Mouse (Mus musculus): ENCODE measurements around the gene Ppp1r10.
"Not testable (repeated sequence)": the region's sequence is repeated elsewhere in the genome, so short reads cannot be mapped to it uniquely, and the experiment has no call there.

Ppp1r10 gene

DNA sequence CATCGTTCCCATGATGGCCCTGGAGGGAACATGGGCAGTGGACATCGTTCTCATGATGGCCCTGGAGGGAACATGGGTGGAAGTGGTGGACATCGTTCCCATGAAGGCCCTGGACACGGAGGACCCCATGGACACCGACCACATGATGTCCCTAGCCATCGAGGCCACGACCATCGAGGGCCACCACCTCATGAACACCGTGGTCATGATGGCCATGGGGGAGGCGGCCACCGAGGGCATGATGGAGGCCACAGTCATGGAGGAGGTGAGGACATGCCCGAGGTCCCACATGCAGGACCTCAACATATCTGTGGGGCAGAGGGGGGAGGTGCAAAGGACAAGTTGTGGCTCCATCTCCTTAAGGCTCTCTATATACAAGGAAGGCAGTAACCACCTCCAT, 14.4 kb downstream of the Ppp1r10 start:
- no peak for DNase-seq (ENCODE audit: low spot score in 2 of 2)

DNA sequence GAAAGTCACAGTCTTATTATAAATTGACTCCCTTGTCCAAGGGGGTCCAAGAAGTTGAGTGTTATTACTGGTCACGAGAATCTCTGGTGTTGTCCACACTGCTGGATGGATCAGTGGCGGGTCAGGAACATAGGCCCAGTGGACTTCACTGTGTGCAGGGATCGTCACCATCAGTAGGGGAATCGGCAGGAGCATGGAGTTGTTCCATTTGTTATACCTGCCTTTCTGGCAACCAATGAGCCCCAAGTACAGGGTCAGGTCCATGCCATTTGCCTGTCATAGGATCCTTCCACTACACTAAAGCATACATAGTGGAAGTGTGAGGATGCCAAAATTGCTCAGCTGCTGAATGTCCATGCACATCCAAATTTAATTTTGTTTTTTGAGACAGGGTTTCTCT, 16.4 kb downstream of the Ppp1r10 start:
- DNase-seq (ENCODE audit: low spot score in 2 of 2) = no peak

DNA sequence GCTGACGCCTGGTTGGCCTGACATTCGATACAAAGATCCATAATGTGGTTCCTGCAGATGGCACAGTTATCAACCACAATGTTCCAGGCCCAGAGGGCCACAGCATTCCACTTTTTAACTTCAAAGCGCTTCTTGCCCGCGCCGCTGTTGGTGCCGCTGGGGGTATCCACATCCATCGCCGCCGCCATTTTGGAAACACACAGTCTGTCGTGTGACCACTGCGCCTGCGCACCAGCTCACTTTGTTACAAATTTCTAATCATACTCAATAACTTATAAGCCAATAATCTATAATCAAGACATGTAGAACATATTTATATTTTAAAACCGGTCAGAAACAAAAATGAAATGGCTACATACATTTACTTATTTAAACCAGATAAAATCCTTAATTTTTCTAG, 19.5 kb downstream of the Ppp1r10 start:
- not testable (repeated sequence) for DNase-seq (ENCODE audit: low spot score in 2 of 2)

DNA sequence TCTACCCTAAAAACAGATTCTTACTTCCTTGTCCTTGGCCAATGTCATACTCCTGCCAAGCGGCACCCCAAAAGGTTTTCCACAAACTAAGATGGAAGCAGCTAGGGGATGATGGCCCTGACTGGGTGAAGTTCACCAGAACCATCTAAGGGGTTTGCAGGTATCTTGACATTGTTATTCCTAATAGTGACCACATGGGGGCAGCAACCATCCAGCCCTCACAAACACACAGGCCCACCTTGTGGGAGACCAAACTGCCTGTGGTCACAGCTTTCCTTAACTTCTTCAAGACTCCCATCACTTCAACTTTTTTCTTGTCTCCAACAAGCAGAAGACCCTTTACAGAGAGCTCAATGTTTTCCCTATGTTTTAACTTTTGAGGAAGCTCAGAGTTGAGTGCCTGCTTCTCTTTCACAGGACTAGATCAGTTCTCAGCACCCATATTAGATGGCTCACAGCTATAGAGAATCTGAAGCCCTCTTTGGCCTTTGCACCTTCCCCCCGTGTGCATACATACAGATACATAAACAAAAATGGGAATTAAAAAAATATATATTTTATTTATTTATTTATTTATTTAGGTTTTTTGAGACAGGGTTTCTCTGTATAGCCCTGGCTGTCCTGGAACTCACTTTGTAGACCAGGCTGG, 21.6 kb downstream of the Ppp1r10 start:
- no peak for DNase-seq (ENCODE audit: low spot score in 2 of 2)

DNA sequence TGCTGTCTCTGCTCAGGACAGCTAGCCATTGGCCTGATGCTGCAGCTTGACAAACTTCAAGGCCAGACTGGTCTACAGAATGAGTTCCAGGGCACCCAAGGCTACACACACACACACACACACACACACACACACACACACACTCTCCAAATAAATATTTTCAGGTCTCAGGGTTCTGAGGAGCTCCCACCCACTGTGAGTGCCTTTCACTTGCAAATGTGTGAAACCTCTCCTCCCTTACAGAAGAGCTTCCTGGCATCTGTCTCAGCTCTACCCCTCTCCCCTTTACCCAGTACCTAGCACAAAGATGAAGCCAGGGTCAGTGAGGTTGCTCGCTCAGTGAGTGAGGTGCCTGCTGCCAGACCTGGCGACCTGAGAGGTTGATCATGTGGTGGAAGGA, 22.9 kb downstream of the Ppp1r10 start:
- DNase-seq (ENCODE audit: low spot score in 2 of 2) = no peak

DNA sequence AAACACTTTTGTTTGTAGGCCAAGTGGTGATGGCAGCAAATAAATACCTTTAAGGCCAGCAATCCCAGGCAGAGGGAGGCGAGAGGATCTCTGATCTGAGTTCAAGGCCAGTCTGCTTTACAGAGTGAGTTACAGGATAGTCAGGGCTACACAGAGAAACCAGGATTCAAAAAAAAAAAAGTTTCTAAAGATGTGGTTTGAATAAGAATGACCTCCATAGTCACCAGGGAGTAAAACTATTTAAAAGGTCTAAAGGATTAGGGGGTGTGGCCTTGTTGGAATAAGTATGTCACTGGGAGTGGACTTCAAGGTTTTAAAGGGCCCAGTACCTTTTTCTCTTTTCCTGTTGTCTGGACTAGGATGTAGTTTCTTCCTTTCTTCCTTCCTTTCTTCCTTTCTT, 23.7 kb downstream of the Ppp1r10 start:
- DNase-seq (ENCODE audit: low spot score in 2 of 2) = no peak

DNA sequence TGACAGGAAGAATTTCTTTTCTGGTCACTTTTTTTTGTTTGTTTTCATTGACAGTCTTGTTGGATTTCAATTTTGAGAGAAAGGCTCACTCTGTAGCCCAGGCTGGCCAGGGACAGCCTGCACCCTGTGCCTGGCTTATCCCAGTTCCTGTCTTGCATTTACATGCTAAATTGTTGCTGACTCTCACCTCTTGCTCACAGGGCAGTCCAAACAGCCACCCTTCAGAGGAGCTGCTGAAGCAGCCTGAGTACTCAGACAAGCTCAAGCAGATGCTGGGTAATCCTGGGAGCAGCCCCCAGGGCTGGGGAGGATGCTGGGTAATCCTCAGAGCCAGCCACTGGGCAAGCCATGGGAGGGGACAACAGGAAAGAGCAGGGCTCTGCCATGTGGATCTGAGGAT, 34.7 kb downstream of the Ppp1r10 start:
- DNase-seq (ENCODE audit: low spot score in 2 of 2) = not testable (repeated sequence)

DNA sequence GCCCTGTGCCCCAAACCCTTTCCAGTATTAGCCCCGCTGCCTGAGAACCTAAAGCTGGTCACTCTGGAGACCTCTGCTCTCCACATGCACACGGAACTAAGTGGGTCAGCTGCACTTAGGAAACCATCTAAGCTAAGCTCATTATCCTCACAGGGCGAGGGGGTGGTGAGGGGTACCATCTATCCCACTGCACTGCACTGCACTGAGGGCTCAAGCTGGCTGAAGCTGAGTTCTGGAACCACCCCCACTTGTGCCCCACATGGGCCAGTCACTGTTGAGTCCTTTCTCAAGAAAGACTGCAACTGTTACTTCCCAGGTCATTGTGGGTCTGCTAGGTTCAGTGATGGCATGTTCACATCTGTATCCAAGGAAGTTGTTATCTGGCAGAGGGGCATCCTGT, 36.3 kb downstream of the Ppp1r10 start:
- DNase-seq (ENCODE audit: low spot score in 2 of 2) = not testable (repeated sequence)

DNA sequence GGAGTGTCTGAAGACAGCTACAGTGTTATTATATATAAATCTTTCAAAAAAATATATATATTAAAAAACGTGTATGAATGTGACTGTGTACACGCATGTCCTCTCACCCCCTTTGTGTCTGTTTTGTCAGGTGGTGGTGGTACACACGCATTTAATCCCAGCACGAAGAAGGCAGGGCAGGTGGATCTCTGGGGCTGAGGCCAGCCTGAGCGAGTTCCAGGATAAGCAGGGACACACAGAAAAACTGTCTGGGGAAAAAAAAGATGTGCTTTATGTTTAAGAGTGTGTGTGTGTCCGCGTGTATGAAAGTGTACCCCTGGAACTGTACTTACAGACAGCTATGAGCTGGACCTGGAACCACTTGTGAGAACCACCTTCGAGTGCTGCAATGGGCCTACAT, 38.4 kb downstream of the Ppp1r10 start:
- no peak for DNase-seq (ENCODE audit: low spot score in 2 of 2)

DNA sequence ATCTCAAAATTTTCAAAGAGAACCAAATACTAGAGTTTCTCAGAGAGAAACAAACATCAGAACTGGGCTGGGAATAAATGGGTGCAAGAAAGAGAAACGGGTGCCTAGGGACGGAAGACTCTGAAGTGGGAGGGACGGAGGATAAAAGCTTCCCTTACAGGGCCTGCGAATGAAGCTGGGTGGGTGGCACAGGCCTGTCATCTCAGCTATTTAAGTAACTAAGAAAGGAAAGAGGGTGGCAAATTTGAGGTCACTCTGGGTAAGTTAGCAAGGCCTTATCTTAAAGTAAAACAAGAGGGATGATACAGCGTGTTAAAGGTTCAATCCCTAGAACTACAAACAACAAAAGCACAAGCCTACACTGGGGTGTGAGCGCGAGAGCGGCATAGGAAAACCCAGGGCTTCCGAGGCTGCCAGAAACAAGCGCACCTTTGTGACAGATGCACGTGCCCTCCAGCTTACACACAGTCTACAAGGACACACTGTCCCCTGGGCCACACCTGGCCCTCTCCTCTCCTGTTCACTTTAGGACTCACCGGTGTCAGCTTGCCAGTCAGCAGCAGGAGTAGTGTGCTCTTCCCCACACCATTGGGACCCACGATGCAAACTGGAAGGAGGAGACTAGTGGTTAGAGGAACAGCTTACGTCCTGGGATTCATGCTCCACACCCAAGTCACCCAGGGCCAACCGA, 42.4 kb downstream of the Ppp1r10 start:
- DNase-seq (ENCODE audit: low spot score in 2 of 2) = no peak

DNA sequence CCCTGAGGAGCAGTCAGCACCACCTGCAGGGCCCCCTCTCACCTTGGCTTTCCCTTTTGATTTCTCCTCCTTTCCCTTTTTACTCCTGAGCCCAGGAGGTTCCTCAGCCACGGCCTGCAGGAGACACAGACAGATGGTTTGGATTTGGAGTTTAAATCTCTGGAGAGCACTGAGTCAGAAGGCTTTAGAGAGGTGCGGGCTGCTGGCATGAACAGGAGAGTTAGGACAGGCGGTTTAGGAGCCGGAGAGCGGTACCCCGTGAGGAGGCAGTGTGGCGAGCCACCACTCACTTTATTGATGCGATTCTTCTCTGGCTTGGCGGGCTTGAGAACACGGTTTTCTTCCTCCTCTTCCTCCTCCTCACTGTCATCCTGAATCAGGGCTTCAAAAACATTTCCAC, 47.0 kb downstream of the Ppp1r10 start:
- DNase-seq (ENCODE audit: low spot score in 2 of 2) = no peak

DNA sequence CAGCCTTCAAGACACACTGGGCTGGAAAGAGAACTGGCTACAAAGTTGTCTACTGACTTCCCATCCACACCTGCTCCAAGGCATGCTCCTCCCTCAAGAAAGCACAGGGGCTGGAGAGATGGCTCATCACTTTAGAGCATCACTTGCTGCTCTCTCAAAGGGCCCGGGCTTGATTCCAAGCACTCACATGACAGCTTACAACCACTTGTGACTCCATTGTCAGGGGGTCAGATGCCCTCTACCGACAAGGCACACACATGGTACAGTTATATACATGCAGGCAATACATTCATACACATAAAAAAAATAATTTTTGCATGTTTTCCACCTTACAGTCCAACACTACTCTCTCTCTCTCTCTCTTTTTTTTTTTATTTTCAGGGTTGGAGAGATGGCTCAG, 51.4 kb downstream of the Ppp1r10 start:
- DNase-seq (ENCODE audit: low spot score in 2 of 2) = no peak

DNA sequence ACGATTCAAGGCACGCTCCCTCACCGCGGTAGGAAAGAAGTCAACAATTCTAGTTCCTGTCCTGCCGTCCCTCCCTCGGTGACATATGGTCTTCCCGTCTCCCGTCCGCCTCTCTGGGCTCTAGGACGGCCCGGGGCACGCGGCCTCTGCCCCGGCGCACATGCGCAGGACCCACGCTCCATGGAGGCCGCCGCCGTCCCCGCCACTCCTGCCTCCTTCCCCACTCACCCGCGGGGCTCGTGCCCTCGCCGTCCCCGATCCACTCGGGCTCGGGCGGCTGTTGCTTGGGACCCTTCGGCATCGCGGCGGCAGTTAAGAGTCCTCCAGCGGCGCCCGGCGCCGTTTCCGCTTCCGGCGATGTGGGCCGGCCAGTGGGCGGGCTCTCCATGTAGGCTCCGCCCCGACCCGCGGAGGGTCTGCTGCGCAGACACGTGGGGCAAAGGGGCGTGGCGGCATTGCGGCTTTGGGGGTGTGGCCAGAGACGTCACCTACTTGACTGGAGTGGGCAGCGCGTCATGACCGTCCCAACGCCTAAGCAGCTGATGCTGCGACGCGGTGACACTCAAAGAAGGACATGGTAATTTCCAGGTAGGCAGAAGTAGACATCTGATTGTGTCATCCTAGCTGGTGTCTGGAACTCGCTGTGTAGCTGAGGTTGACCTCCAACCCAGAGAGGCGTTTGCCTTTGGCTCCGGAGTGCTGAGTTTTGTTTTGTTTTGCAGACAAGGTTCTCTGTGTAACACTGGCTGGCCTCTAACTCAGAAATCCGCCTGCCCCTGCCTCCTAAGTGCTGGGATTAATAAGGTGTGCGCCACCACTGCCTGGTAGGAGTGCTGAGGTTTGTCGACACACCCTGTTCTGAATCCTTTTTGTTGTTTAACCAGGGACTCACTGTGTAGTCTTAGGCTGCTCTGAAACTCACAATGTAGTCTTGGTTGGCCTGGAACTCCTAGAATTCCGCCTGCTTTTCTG, 53.5 kb downstream of the Ppp1r10 start, which contains the start of gene Abcf1:
TSS of gene Abcf1 (minus strand) at position 344 of the 972 bp plus-strand sequence.
- peak; percentile 97 to 99 for DNase-seq (ENCODE audit: low spot score in 2 of 2)

DNA sequence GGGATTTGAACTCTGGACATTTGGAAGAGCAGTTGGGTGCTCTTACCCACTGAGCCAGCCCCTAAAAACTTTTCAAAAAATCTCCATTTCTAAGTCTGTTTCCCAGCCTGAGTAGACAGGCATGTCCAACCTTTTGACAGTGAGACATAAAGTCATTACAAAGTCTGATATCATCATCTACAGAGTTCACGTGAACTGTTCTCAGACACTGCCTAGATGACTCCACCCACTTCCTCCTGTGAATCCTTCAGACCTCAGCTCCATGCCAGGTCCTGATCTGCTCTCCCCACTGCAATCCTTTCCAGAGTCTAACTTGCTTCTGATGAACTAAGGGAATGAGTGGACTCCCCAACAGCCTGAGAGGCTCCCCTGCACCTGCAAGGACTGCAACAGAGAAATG, 55.9 kb downstream of the Ppp1r10 start:
- DNase-seq (ENCODE audit: low spot score in 2 of 2) = no peak

DNA sequence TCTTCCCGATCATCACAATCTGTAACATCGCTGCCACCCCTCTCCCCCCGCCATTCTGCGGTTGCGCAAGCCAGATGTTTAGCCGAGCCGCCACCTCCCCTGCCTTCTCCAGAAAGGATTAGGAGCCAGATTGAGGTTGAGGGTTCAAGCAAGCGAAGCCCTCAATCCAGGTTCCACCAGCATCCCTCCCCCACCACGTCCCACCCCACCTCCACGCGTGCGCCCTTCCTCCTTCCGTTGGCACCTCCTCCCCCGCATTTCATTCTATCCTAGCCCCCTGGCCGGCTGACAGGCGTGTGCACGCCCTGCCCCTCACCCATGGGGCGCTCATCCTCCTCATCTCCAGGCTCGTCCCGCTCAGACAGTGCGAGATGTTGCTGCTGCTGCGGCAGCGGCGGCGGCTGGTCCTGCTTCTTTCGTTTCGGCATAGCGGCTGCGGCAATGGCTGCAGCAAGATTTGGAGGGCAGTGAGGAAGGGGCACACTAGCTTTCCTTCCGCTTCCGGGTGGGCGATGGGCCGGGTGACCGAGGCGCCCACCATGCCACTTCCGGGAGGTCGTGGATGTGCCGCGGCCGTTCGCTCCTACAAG, 62.7 kb downstream of the Ppp1r10 start:
- DNase-seq (ENCODE audit: low spot score in 2 of 2) = peak in 1 of 2 experiments; percentile 90

DNA sequence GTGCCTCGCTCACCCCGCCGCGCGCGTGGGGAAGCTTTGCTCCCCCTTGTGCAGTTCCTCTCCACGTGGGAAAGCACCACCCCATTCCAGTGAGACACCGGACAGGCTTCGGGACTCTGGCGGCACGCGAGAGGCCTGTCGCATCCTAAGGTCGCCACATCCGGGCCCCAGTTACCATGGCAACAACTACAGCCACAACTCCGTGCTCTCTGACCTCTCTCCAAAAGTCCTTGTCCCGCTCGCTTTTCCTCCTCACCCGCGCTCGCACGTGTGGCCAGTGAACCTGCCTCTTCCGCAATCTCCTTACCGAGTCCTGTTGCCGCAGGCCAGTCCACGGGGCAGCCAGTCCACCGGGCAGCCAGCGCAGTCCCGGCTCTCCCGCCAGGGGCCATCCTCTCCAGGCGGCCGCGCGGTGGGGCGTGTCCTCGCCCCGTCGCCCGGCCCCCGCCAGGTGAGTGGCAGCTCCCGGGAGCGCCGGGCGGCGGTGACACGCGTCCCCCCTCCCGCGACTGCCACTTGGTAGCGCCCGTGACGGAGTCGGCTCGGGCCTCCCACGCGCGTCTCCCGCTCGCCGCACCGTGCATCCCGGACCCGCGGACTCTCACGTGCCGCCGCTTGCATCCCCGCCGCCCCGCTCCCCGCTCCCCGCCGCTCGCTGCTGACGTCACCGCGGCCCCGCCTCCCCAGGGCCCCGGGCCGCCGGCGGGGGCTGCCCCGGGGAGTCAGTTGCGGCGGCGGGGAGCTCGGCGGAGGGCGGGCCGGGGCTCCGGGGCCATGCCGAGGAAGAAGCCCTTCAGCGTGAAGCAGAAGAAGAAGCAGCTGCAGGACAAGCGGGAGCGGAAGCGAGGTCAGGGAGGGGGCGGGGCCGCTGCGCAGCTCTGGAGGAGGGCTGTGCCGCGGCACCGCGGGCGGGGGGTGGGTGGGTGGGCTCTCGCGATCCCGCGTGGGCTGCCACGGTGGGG, 63.4 kb downstream of the Ppp1r10 start, which contains the start of the genes Gnl1 and Prr3:
TSS of gene Gnl1 (plus strand) at position 451 of the 962 bp plus-strand sequence.
TSS of gene Prr3 (minus strand) at position 836 of the 962 bp plus-strand sequence.
- peak; percentile 91 to 92 for DNase-seq (ENCODE audit: low spot score in 2 of 2)

DNA sequence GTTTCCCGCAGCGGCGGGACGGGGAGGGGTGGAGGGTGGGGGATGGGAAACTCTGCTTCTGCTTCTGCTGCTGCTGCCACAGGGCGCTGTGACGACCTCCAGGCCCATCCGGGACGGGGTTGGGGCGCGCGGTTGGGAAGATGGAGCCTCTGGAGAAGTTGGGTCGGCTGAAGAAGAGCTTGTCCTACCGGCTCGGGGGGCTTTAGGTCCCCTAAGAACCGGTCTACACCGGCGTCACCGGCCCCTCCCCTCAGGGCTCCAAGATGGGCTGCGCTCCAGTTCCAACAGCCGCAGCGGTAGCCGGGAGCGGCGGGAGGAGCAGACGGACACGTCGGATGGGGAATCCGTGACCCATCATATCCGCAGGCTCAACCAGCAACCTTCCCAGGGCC, 64.1 kb downstream of the Ppp1r10 start:
- peak; percentile 51 to 59 for DNase-seq (ENCODE audit: low spot score in 2 of 2)

DNA sequence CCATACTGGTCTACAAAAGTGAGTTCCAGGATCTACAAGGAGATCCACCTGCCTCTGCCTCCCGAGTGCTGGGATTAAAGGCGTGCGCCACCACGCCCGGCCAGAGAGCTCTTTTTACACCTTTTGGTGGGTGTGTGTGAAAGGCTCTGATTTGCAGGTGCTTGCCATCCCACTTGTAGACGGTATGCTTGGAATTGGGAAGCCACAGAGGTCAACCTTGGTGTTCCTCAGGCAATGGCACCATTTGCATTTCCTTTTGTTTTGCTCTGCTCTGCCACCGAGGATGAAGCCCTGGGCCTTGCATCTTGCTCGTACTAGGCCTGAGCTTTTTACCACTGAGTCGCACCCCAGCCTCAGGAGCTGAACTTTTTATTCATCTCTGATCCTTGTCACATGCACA, 65.5 kb downstream of the Ppp1r10 start:
- no peak for DNase-seq (ENCODE audit: low spot score in 2 of 2)
